Mouse (Mus musculus): ENCODE results near the gene Timm8a2. TPM values are rescaled to one million over a fixed set of nuclear protein-coding genes. Genes with fewer than 3 reads are reported as not detected.

Gene Timm8a2
- polyA plus RNA-seq, 1 experiment: 0.31 TPM

- Histone ChIP-seq H3K27ac (ENCODE audit: insufficient read depth, low read length) (no peak overlapping the region), H3K4me1 (ENCODE audit: control insufficient read depth, insufficient read depth, low read length) (no peaks in the 10 kb centered on the region), H3K4me3 (ENCODE audit: insufficient read depth, low read length) (no peak overlapping the region)
- TF ChIP-seq CTCF (IDR thresholded peaks at IDR 0.05; ENCODE audit: extremely low read depth, insufficient read depth, low read length): no peak
- TF ChIP-seq POLR2A (IDR thresholded peaks at IDR 0.05; ENCODE audit: extremely low read depth, insufficient read depth, low read length): no peak
These were observed 26.2 kb upstream of the Timm8a2 start for GRCm38 (mm10) chr14:122008261-122008660.

DNA sequence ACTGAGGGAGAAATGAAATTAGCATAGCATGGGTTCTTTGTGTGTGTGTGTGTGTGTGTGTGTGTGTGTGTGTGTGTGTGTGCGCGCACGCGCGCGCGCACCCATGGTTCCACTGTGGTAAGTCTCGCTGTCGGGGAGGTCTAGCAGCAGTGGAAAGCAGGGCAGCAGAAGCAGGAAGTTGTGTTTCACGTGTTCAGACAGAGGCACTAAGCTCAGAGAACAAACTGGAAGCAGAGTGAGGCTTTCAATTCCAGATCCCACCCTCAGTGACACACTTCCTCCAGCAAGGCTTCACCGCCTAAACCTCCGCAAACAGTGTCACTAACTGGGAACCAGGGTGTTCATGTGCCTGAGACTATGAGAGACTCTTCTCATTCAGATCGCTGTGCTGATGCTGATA, 25.0 kb upstream of the Timm8a2 start:
- no peaks in the 10 kb centered on the region for H3K4me1 ChIP-seq (ENCODE audit: control insufficient read depth, insufficient read depth, low read length)
- TF ChIP-seq CTCF (IDR thresholded peaks at IDR 0.05; ENCODE audit: extremely low read depth, insufficient read depth, low read length): no peak
- no peak for TF ChIP-seq POLR2A (IDR thresholded peaks at IDR 0.05; ENCODE audit: extremely low read depth, insufficient read depth, low read length)
- no peak overlapping the region for H3K4me3 ChIP-seq (ENCODE audit: insufficient read depth, low read length)
- no peak overlapping the region for H3K27ac ChIP-seq (ENCODE audit: insufficient read depth, low read length)

GRCm38 (mm10) chr14:122010301-122010700, 24.2 kb upstream of the Timm8a2 start:
- Histone ChIP-seq H3K4me3 (ENCODE audit: insufficient read depth, low read length) (no peak overlapping the region), H3K27ac (ENCODE audit: insufficient read depth, low read length) (no peak overlapping the region), H3K4me1 (ENCODE audit: control insufficient read depth, insufficient read depth, low read length) (no peaks in the 10 kb centered on the region)
- no peak for TF ChIP-seq CTCF (IDR thresholded peaks at IDR 0.05; ENCODE audit: extremely low read depth, insufficient read depth, low read length)
- no peak for TF ChIP-seq POLR2A (IDR thresholded peaks at IDR 0.05; ENCODE audit: extremely low read depth, insufficient read depth, low read length)

DNA sequence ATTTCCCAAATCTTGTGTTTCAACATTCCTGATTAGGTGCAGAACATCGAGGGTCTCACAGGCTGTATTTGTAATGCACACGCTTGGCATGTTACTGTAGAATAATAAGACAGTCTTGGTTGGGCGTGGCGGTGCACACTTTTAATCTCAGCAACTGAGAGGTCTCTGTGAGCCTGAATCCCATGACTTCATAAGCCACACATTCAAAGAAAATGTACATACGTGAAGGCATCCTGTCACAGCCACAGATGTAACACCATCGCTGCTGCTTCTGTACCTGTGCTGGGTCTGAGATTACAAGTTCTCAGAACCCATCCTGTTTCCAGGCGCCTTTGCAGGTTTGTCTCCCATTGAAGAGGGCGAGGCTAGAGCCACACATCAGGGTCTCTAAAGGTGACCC, 22.7 kb upstream of the Timm8a2 start:
- Histone ChIP-seq H3K4me3 (ENCODE audit: insufficient read depth, low read length) (no peak overlapping the region), H3K4me1 (ENCODE audit: control insufficient read depth, insufficient read depth, low read length) (no peaks in the 10 kb centered on the region), H3K27ac (ENCODE audit: insufficient read depth, low read length) (no peak overlapping the region)
- TF ChIP-seq POLR2A (IDR thresholded peaks at IDR 0.05; ENCODE audit: extremely low read depth, insufficient read depth, low read length) (no peak), CTCF (IDR thresholded peaks at IDR 0.05; ENCODE audit: extremely low read depth, insufficient read depth, low read length) (no peak)

GRCm38 (mm10) chr14:122012193-122012592, 22.3 kb upstream of the Timm8a2 start:
- Histone ChIP-seq H3K4me3 (ENCODE audit: insufficient read depth, low read length) (no peak overlapping the region), H3K4me1 (ENCODE audit: control insufficient read depth, insufficient read depth, low read length) (no peaks in the 10 kb centered on the region), H3K27ac (ENCODE audit: insufficient read depth, low read length) (no peak overlapping the region)
- no peak for TF ChIP-seq CTCF (IDR thresholded peaks at IDR 0.05; ENCODE audit: extremely low read depth, insufficient read depth, low read length)
- TF ChIP-seq POLR2A (IDR thresholded peaks at IDR 0.05; ENCODE audit: extremely low read depth, insufficient read depth, low read length): no peak

GRCm38 (mm10) chr14:122012814-122013213, 21.7 kb upstream of the Timm8a2 start:
- TF ChIP-seq CTCF (IDR thresholded peaks at IDR 0.05; ENCODE audit: extremely low read depth, insufficient read depth, low read length) (no peak), POLR2A (IDR thresholded peaks at IDR 0.05; ENCODE audit: extremely low read depth, insufficient read depth, low read length) (no peak)
- Histone ChIP-seq H3K4me3 (ENCODE audit: insufficient read depth, low read length) (no peak overlapping the region), H3K4me1 (ENCODE audit: control insufficient read depth, insufficient read depth, low read length) (no peaks in the 10 kb centered on the region), H3K27ac (ENCODE audit: insufficient read depth, low read length) (no peak overlapping the region)

DNA sequence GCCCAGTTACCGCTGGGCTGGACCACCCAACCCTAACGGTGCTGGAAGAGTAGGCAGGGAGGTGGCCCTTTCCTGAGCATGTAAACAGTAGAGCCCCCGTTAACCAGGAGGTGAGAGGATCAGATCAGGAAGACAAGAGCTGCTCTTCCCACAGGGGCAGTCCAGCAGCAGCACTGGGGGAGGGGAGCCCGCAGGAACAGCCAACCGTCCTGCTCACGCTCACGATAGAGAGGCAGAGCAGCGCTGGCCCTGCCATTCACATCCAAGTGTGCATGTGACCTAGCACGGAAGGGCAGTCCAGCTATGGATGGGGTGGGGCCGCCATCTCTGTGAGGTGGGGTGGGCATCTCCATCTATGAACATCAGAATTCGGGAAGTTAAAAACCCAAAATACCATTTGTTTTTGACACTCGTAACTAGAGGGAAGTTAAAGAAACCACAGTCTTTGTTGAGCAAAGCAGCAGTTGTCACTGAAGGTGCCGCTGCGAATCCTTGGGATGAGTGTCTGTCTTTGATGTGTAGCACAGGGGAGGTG, 21.0 kb upstream of the Timm8a2 start:
- TF ChIP-seq POLR2A (IDR thresholded peaks at IDR 0.05; ENCODE audit: extremely low read depth, insufficient read depth, low read length): no peak
- TF ChIP-seq CTCF (IDR thresholded peaks at IDR 0.05; ENCODE audit: extremely low read depth, insufficient read depth, low read length): no peak
- H3K27ac ChIP-seq (ENCODE audit: insufficient read depth, low read length): no peak overlapping the region
- no peaks in the 10 kb centered on the region for H3K4me1 ChIP-seq (ENCODE audit: control insufficient read depth, insufficient read depth, low read length)
- H3K4me3 ChIP-seq (ENCODE audit: insufficient read depth, low read length): no peak overlapping the region

DNA sequence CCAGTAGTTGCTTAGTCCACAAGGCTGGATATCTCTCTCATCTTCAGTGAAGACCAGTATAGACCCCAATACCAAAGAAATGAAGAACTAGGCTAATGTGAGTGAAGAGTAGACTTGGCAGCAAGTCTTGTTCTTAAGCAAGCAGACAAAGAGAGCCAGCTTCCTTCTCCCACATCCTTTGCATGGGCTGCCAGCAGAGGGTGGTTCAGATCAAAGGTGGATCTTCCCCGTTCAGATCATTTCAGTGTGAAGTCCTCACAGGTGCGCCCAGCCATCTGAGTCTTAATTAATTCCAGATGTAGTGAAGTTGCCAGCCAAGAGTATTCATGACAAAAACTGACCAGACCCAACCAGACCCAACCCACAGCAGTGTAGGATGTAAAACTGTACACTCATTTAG, 16.5 kb upstream of the Timm8a2 start:
- TF ChIP-seq CTCF (IDR thresholded peaks at IDR 0.05; ENCODE audit: extremely low read depth, insufficient read depth, low read length): no peak
- no peak for TF ChIP-seq POLR2A (IDR thresholded peaks at IDR 0.05; ENCODE audit: extremely low read depth, insufficient read depth, low read length)
- Histone ChIP-seq H3K4me1 (ENCODE audit: control insufficient read depth, insufficient read depth, low read length) (no peaks in the 10 kb centered on the region), H3K27ac (ENCODE audit: insufficient read depth, low read length) (no peak overlapping the region), H3K4me3 (ENCODE audit: insufficient read depth, low read length) (no peak overlapping the region)

GRCm38 (mm10) chr14:122019389-122019788, 15.1 kb upstream of the Timm8a2 start:
- no peak for TF ChIP-seq CTCF (IDR thresholded peaks at IDR 0.05; ENCODE audit: extremely low read depth, insufficient read depth, low read length)
- no peak for TF ChIP-seq POLR2A (IDR thresholded peaks at IDR 0.05; ENCODE audit: extremely low read depth, insufficient read depth, low read length)
- no peak overlapping the region for H3K4me3 ChIP-seq (ENCODE audit: insufficient read depth, low read length)
- no peaks in the 10 kb centered on the region for H3K4me1 ChIP-seq (ENCODE audit: control insufficient read depth, insufficient read depth, low read length)
- H3K27ac ChIP-seq (ENCODE audit: insufficient read depth, low read length): no peak overlapping the region

DNA sequence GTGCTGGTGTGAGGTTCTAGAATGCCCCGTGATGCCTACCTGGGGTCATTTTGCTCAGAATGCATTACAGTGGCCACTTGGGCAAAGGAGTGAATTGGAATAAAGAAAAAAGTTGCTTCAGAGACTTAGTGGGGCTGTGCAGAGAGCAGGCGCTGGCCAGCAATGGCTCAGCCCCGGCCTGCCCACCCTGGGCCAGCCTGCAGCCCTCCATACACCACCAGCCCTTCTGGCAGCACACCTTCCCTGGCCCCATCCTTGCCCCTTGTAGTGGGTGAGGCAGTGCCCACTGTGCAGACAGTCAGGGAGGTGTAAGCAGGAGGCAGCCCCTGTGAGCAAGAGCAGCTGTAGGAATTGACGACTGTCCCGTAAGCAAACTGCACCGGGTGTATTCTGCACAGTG, 13.9 kb upstream of the Timm8a2 start:
- no peak overlapping the region for H3K27ac ChIP-seq (ENCODE audit: insufficient read depth, low read length)
- TF ChIP-seq POLR2A (IDR thresholded peaks at IDR 0.05; ENCODE audit: extremely low read depth, insufficient read depth, low read length) (no peak), CTCF (IDR thresholded peaks at IDR 0.05; ENCODE audit: extremely low read depth, insufficient read depth, low read length) (no peak)
- H3K4me1 ChIP-seq (ENCODE audit: control insufficient read depth, insufficient read depth, low read length): no peaks in the 10 kb centered on the region
- no peak overlapping the region for H3K4me3 ChIP-seq (ENCODE audit: insufficient read depth, low read length)

Data from cortical plate, adult 2 months (tissue).